Mouse (Mus musculus): Measurements from ENCODE around the gene Mpv17l2.

The Mpv17l2 gene

DNA sequence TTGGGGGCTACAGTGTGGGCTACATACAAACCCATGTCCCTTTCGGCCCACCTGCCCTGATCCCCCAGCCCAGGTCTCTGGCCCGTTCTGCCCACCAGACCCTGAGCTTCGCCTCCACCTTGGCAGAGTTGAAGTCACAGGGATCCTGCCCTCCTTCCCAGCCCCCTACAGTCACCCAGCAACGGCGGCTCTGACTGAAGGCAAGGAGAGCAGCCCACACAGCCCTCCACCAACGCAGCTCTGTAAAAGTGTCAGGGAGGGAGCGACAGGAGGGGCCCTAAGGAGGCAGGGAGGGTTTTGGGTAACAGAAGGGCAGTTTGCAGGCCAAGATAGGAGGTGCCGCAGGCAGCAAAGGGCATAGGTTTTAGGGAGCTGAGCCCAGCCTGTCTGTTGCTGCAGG, 30.1 kb upstream of the Mpv17l2 start:
- DNase-seq, result no peak

DNA sequence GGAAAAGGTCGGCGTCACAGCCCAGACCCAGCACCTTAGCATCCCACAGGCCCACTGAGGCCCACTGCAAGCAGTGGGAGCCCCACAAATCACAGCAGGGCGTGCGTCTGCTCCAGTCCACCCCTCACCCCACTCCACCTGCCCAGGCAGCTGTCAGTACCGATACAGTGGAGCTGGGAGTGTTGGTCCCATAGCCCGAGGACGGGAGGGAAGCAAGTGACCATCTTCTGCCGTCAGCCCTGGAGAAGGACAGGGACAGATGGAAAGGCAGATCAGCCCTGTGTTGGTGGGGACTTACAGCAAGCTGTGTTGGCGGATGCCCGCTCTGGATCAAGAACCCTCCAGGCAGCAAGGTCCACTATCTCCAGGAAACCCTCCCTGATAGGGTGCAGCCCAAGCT, 28.3 kb upstream of the Mpv17l2 start:
- DNase-seq, result no peak

DNA sequence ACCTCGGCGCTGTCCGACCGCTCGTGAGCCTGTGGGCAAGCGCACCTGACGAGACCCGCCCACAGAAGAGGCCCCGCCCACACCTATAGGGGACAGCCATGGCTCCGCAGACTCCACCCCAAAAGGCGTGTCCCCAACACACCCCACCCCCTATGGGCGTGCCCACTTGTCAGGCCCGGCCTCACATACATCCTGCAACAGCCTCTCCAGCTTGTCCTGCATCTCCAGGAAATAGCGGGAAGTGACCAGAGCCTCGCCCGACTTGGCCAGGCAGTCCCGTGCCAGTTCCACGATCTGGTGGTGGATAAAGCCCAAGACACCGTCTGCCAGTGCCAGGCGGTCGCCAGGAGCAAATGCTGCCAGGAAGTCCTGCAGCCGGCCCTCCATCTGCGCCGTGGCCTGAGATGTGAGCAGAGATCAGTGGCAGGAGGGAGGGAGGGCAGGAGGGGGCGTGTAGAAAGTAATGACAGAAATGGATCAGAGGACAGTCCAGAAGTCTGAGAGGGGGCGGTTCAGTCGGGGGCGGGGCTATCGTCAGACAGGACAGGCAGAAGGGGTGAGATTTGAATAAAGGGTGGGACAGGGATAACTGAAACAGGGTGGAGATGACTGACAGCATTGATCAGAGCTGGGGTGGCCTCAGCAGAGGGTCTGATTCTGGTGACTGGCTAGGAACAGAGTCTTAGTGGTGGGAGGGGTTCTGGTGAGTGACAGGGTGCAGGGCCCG, 27.4 kb upstream of the Mpv17l2 start:
- peak in 1 of 2 experiments; percentile 34 for DNase-seq

DNA sequence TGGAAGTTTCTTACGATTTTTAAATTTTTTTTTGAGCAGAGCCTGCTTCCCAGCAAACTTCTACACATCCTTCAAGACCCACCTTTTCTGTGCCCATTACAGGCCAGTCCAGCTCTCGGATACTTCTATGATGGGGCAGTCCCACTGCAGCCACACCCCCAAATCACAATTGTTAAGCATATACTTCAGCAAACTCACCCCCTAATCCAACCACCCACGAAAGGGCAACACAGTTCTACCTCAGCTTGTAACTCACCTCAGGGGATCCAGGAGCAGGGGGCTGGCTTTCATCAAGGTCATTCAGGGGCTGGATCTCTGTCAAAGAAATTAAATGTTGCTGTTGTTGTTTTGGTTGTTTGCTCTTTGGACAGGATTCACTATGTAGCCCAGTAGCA, 26.3 kb upstream of the Mpv17l2 start:
- no peak for DNase-seq

DNA sequence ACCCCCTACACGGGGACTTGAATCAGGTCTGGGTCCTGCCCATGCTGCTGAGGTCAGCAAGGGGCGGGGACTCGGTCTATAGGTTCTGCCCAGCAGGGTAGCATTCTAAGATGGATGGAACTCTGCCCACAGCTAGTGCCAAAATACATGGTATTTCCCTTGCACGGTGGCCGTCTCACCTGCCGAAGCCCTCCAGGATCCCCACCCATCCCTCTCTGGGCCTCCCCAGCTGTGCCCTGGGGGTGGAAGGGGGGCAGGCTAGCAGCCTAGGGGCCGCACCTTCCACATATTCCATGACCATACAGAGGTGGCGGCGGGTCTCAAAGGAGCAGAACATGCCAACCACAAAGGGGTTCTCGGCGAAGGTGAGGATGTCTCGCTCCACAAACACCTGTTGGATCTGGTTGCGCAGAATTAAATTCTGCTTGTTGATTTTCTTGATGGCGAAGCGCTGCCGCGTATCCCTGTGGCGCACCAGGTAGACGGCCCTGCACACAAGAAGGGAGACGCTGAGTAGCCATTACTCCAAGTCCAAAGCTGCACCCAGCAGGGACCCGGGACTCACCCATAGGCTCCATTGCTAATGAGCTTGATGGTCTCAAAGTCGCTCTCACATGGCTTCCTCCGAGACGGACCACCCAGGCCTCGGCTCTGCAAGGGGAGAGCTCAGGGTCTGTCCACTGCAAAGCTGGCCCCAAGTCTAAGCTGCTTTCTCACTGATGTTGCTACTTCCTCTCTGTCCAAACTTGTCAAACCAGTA, 25.7 kb upstream of the Mpv17l2 start:
- no peak for DNase-seq

DNA sequence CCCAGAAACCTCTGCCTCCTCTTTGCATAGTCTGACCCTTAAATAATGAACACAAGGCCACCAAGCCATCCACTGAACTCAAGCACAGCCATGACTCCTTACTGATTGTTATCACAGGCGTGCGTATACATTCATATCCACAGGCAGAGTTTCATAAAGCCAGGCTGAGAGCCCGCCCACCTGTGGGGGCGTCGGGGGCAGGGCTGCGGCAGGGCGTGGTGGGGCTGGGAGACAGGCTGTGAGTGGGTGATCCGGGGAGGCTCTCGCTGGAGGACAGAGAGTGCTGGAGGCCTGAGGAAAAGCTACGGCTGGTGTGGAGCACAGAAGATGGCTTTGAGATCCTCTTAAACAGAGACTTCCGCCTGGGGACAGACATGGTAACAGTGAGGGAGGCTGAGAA, 19.3 kb upstream of the Mpv17l2 start:
- no peak for DNase-seq

DNA sequence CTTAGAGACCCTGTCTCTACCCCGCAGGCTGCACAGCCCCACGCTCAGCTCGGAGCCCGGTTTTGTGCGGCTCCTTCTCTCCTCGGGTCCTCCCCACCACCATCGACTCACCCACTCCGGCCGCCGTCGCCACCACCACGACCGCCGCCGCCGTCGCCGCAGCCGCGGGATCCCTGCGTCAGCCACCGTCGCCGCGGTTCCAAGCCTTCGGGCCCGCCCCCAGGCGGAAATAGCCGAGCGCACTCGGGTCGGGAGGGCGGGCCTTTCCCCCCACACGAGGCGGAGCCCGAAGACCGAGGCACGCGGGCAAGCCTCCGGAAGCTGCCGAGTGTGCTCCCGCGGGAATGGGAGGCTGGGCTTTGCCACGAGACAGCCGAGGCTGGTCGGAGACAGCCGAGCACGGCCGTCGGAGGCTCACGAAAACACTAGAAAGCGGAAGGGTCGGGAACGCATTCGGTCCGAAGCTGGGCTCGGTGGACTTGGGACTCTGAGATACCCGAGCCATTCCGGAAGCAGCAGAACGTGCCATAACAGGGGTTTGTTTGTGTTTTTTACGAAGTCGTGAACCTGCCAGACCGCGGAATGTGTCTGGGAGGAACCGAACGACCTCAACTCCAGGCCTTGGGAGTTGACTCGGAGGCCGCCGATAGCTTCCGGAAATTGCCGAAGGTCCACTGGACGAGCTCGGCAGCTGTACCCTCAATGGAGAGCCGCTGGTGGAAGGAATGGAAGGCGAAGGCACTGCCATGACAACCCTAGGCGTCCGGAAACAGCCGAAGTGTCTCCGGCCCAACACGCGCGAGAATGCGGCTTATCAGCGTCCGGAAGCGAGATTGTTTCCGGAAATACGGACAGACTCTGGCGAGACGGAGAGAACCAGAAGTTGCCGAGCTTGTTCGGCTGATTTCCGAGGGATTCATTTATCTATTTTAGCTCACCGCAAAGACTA, 16.0 kb upstream of the Mpv17l2 start, which contains the start of gene Pik3r2:
TSS of gene Pik3r2 (minus strand) at position 218 of the 949 bp plus-strand sequence.
- peak; percentile 97 to 98 for DNase-seq

DNA sequence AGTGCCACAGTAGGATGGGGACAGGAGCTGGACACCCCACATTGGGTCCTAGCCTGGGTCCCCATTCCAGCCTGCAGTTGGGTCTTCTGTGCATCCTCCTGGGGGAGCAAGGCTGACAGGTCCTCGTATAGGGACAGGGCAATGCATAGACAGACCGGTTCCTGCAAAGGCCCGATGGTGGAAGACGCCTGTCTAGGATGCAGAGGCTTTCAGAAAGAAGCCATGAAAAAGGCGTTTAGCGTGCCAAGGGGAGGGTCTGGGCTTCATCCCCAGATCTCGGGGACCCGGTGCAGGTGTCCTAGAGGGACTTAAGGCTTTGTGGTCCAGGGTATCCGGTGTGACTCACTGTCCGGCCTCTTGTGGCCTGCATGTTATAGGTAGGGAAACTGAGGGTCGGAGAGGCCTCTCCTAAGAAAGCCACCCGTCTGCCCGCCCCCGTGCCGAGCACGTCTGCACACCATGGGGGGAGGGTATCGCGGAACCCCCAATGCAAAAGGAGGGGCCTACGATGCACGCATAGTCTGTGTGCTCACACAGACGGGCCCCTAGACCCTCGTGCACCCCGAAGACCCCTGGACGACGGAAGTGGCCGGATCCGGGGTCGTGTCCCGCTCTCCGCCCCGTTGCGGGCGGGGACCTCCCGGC, 15.2 kb upstream of the Mpv17l2 start:
- DNase-seq, result no peak

DNA sequence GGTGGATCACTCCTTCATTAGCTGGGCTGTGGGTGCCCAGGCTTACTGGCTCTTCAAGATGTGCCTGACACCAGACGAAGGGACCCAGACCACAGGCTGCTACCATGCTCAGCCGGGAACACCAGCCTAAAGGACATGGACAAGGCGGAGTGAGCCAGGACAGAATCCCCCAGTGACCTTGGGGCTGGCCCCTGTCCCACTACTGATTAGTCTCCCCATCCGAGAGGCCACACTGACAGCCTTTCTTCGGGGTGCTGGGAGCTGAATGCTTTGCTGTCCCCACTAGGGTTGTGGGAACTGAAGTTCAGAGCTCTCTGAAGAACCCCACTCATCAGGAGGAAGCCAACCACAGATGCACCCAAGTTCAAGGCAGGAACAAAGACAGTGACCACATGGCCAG, 14.5 kb upstream of the Mpv17l2 start:
- DNase-seq, result no peak

DNA sequence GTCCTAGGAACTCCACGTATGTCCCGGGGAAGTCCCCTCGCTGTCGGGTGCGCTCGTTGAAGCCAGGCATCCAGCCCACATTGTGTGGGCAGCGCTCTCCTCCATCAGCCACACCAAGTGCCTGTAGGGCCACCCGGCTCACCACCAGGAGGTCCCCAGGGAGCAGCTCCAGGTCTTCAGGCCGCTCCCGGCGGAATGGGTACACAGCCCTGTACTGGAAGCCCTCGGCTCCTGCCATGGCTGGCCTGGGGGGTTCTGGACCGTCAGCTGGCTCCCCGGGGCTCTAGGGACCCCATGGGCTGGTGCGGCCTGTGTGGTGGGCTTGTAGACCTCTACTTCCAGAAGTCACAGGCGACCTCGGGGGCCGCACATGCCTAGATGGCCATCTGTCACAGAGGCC, 14.0 kb upstream of the Mpv17l2 start:
- DNase-seq, result no peak

DNA sequence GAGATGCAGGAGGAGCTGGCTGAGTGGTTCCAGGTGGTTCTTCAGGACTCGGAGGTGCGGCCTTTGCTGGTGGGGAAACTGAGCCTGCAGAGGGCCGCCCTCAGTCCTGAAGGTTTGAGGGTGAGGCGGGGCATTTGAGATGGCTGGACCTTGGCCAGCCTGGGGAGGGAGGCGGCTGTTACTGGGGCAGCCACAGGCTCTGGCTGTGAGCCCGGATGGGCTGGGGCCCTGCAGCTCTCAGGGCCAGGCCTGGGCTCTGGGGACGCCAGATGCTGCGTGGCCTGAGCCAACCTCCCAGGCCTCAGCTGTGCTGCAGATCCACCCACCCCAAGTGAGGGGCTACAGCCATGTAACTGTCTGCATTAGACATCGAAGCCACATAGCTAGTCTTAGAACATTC, 13.1 kb upstream of the Mpv17l2 start:
- peak; percentile 81 to 84 for DNase-seq

DNA sequence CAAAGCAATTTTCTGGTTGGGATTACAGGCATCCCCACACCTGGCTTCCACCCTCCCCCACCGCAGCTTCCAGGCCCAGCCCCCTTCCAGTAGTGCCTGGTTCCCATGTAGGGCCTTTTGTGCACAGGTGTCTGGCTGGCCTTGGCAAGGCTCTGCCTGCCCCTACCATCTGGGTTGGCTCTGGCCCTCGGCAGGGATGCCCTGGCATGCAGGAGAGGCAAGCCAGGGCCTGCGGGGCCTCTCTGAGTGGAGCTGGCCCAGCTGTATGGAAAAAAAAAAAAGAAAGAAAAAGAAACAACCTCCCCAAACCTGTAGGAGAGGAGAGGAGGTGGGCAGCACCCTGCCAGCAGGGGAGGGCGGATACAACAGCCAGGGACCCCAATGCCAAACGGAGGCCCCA, 12.7 kb upstream of the Mpv17l2 start:
- DNase-seq, result no peak

DNA sequence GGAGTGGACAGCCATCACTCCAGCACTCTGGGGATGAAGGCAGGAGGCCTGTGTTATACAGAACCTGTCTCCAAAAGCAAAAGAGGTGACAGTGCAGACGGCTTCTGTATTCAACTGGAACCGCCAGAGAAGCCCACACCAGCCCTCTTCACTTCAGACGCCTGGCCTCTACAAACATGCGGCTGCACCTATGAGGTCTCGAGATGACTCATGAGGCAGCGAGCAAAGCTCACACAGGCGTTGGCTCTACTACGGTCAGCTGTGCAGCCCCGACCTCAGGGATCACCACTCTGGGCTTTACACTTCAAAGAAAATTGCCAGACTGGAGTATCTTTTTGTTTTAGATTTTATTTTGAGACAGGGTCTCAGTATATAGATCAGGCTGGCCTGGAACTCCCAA, 12.1 kb upstream of the Mpv17l2 start:
- DNase-seq, result no peak

DNA sequence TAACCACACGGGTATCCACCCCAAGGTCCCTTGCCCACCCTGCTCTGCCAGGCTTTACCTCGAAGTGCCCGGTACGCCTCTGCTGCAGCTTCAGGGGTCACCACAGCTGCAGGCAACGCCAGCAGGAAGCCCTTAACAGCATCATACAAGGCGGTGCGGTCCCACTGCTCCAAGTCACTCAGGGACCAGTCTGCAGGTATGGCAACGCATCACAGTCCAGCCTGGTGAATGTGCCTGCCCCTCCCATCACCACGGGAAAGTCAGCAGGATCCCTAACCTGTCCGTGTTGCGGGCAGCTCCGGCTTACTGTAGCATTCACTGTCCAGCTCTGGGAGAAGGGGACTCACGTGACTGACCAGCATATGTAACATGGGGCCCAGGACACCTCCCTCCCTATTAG, 11.3 kb upstream of the Mpv17l2 start:
- no peak for DNase-seq

DNA sequence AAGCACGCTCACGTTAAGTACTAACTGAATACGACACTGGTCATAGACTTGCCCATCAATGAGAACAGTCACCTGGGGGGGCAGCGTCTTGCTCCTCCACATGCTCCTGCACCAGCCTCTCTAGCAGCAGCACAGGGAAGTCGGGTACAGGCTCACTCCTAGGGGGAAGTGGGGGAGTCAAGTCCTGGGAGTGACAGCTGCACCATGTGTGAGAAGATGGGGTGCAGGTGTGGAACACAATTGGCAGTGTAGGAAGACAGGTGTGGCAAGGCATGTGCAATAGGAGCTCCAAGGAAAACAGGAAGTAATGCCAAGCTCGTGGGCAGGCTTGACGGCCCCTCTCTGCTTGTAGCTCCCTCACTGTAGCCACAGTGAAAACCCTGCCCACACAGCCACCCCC, 10.5 kb upstream of the Mpv17l2 start:
- no peak for DNase-seq

DNA sequence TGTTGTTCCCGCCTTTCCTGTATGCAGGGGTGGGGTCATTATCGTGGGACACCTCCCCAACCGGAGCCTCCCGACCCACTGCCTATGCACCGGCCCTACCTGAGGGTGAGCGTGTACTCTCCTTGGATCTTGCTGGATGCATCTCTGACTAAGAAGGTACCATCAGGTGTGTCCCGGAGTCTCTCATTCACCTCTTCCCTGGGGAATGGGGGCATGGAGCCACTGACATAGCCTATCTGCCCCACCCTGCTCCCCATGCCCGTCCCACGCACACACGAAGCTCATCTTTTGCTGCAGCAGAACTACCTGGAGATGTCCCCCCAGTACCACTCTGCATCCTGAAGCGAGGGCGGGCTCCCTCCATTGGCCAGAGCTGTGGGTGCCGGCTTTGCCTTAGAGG, 10.0 kb upstream of the Mpv17l2 start:
- DNase-seq, result no peak

DNA sequence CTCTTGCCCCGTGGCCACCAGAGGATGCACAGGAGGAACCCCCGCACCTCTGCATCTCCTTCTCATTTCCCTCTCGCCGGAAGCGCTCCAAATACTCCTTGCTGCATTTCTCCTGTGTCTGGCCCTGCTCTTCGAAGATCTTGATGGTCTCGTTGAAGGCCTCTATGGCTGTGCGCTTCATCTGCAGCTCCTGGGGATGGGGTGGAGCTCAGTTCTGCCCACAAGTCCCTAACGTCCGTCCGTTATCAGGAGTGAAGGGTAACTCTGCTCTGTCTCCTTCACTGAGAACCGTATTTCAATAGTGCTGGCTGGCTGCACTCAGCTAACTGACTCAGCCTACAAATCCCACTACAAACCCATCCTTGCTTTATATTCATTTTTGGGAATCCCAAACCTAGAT, 9.1 kb upstream of the Mpv17l2 start:
- DNase-seq, result no peak

DNA sequence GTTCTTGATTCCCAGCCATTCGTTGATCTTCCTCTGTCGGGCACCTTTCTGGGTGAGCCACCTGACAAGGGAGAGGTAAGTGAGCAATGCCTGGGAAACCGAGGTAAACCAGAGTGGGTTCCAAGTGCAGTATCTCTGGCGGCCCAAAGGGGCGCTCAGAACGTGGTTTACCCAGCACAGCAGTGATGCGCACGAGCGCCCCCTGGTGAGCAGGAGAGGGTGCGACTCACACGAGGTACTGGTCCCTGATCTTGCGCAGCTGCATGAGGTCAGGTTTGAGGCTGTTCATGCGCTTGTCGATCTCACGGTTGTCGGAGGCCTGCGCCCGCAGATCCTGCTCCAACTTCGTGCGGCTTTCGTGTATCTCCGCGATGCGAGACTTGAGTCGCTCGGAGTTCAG, 8.6 kb upstream of the Mpv17l2 start:
- DNase-seq, result peak; percentile 93 to 96

DNA sequence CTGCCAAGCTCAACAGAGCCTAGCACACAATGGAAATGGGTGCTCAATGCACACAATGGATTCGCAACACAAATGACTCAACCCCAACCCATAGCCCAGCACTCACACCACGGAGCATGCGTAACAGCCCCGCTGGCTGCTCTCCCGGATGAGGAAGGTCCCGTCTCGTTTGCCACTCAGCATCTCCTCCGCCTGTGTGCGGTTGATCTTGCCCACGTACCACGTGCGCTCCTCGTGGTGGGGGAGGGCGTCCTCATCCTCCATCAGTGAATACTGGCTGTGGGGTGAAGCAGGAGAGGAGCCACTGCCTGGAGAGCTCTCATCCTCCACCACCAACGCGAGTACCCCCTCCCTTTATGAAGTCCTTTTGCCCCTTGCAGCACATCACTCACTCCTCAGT, 8.2 kb upstream of the Mpv17l2 start:
- peak in 1 of 2 experiments; percentile 23 for DNase-seq

DNA sequence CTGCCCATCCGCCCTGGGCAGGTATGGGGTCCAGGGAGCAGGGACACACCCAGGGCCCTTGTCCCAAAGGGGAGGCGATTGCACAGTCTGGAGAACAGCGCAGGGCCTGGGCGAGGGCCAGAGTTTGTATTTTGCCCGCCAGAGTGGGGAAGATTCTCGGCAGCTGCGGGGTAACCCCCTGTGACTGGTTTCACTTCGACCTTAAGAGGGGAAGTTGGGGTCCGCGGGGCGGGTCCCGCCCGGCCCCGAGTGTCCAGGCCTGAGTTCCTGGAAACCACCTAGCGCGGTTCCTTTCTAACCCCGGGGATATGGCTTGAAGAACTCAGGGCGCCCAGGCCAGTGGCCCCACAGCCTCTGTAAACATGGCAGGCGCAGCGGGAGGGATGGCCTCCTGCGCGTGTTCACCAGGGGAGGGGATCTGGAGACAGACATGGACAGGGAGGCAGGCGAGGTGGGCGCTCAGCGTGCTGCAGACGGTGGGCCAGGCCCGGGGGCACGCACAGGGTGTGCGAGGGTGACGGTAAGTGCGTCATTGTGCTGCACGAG, 7.6 kb upstream of the Mpv17l2 start:
- peak in 1 of 2 experiments; percentile 34 for DNase-seq

DNA sequence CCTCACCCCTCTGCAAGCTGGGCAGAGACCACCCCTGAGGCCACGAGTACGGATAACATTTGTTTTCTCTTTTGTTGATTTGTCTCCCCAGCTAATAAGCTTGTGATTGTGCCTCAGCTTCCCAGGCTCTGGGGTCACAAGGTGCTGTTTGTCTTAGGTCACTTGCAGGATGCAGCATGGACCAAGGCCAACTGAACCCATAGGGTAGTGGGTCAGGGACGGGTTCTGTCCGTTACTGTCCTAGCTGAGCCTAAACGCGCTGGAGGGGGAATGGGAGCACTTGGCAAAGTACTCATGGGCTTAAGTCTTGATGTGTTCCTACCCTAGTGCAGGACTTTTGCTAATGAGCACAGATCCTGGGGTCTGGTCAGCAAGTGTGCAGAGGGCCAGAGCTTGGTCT, 6.8 kb upstream of the Mpv17l2 start:
- DNase-seq, result no peak
